Mouse (Mus musculus): ENCODE results near the gene Ccdc182.

GRCm38 (mm10) chr11:88291688-88292087, 2.2 kb upstream of the Ccdc182 start:
- TF ChIP-seq CTCF (IDR thresholded peaks at IDR 0.05; ENCODE audit: extremely low read depth, insufficient read depth, low read length) (peak; percentile 67), POLR2A (IDR thresholded peaks at IDR 0.05; ENCODE audit: extremely low read depth, insufficient read depth, low read length) (no peak)

Measured in cortical plate, adult 2 months (tissue).